Mouse (Mus musculus): ENCODE results near the gene Endod1. TPM values are rescaled to one million over a fixed set of nuclear protein-coding genes. Genes with fewer than 3 reads are reported as not detected.
A peak's percentile ranks its signal among the peaks of the same experiment; 100 is the strongest.

Gene Endod1
- polyA plus RNA-seq, 1 experiment from 2014 or later, result 7.5 TPM

DNA sequence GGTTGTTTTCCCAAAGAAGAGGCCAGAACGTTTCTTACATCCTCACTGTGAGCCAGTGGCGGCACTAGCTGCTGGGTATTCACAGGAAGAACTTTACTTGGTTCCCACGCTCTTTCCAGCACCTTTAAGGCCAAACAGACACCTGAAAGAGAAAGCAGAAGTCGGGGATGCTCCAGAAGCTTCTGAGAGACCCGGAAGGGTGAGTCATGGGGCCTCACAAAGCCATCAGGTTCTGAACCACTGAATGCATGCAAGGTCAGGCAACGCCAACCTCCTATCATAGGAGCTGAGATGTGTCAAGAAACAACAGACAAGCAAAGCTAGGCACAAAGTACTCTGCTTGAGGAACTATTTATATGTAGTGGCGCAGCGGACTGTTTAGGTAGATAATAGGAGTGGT, 4.4 kb upstream of the Endod1 start:
- 79% methylated on average over 8 of the region's 8 CpGs for WGBS
- no peak overlapping the region for H3K4me3 ChIP-seq (ENCODE audit: low read depth, low read length)
- ATAC-seq (ENCODE audit: insufficient read depth, low FRiP score, low TSS enrichment) (no peak), DNase-seq (ENCODE audit: low spot score) (no peak)
- H3K36me3 ChIP-seq (ENCODE audit: control insufficient read depth, insufficient read depth, low read length), result no peaks in the 10 kb centered on the region
- H3K4me2 ChIP-seq (ENCODE audit: low read depth), result no peak overlapping the region
- H3K27me3 ChIP-seq (ENCODE audit: control insufficient read depth, insufficient read depth, low read length), result no peaks in the 10 kb centered on the region
- H3K4me1 ChIP-seq (ENCODE audit: control insufficient read depth, insufficient read depth, low read length), result no peaks in the 10 kb centered on the region
- no peaks in the 10 kb centered on the region for H3K9me3 ChIP-seq (ENCODE audit: control insufficient read depth, low read length)
- H3K9ac ChIP-seq (ENCODE audit: low read length), result no peak overlapping the region
- H3K27ac ChIP-seq (ENCODE audit: low read depth, low read length), result no peak overlapping the region

DNA sequence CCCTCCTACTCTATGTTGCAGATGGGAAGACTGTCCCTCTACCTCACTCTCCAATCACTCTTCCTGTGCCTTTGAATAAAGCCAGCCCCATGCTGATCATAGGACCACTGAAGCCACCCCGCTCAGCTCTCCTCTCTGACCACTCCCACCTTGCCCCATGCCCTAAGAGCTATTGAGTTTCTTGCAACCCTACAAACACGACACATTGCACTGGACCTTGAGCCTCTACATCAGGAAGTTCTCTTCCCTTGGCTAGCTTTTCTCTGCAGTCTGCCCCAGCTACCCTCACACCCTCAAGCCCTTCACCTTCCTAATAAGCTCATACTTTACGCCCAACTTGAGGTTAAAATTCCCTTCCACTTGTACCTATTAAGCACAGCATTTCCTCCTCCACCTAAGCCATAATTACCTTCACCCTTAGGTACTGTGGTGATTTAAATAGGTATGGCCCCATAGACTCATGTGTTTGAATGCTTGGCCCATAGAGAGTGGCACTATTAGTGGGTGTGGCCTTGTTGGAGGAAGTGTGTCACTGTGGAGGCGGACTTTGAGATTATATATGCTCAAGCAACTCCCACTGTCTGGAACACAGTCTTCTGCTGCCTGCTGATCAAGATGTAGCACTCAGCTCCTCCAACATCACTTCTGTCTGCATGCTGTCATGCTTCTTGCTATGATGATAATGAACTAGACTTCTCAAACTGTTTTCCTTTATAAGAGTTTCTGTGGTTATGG, 2.0 kb upstream of the Endod1 start:
- peaks cover 3% of the 10 kb centered on the region; the same call in 1 of the 2 replicates for H3K27me3 ChIP-seq (ENCODE audit: control insufficient read depth, insufficient read depth, low read length)
- H3K27ac ChIP-seq (ENCODE audit: low read depth, low read length), result no peak overlapping the region
- H3K9ac ChIP-seq (ENCODE audit: low read length), result no peak overlapping the region
- no peak for ATAC-seq (ENCODE audit: insufficient read depth, low FRiP score, low TSS enrichment)
- no peaks in the 10 kb centered on the region for H3K9me3 ChIP-seq (ENCODE audit: control insufficient read depth, low read length)
- 82% methylated on average over 4 of the region's 4 CpGs for WGBS
- H3K4me1 ChIP-seq (ENCODE audit: control insufficient read depth, insufficient read depth, low read length), result no peaks in the 10 kb centered on the region
- H3K36me3 ChIP-seq (ENCODE audit: control insufficient read depth, insufficient read depth, low read length), result no peaks in the 10 kb centered on the region
- no peak overlapping the region for H3K4me2 ChIP-seq (ENCODE audit: low read depth)
- no peak overlapping the region for H3K4me3 ChIP-seq (ENCODE audit: low read depth, low read length)
- no peak for DNase-seq (ENCODE audit: low spot score)

DNA sequence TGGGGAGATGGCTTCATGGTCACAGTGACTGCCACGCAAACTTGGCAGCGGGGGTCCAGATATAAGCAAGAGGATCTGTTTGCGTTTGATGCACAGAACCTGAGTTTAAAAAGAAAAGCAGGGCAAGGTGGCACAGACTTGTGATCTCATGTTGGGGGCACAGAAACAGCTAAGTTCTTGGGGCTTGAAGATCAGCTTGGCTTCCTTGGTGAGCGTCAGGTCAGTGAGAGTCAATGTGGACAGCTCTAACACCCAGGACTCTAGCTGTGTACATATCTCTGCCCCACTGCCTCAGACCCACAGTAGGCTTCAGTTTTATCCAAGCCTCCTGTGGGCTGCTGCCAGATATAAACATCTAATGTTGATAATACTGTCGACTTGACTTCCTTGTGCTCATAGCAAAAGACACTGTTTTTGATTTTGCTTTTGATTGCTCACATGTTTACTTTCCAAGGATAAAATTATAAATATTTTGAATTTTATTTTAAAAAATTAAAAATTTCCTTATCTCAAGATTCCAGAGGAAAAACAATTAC, 1.0 kb upstream of the Endod1 start:
- WGBS, result 85% methylated on average over 5 of the region's 5 CpGs
- peaks cover 3% of the 10 kb centered on the region; the same call in 1 of the 2 replicates for H3K27me3 ChIP-seq (ENCODE audit: control insufficient read depth, insufficient read depth, low read length)
- H3K9ac ChIP-seq (ENCODE audit: low read length), result no peak overlapping the region
- ATAC-seq (ENCODE audit: insufficient read depth, low FRiP score, low TSS enrichment) (no peak), DNase-seq (ENCODE audit: low spot score) (no peak)
- H3K36me3 ChIP-seq (ENCODE audit: control insufficient read depth, insufficient read depth, low read length), result no peaks in the 10 kb centered on the region
- no peak overlapping the region for H3K4me3 ChIP-seq (ENCODE audit: low read depth, low read length)
- H3K9me3 ChIP-seq (ENCODE audit: control insufficient read depth, low read length), result no peaks in the 10 kb centered on the region
- no peaks in the 10 kb centered on the region for H3K4me1 ChIP-seq (ENCODE audit: control insufficient read depth, insufficient read depth, low read length)
- no peak overlapping the region for H3K27ac ChIP-seq (ENCODE audit: low read depth, low read length)
- H3K4me2 ChIP-seq (ENCODE audit: low read depth), result no peak overlapping the region

DNA sequence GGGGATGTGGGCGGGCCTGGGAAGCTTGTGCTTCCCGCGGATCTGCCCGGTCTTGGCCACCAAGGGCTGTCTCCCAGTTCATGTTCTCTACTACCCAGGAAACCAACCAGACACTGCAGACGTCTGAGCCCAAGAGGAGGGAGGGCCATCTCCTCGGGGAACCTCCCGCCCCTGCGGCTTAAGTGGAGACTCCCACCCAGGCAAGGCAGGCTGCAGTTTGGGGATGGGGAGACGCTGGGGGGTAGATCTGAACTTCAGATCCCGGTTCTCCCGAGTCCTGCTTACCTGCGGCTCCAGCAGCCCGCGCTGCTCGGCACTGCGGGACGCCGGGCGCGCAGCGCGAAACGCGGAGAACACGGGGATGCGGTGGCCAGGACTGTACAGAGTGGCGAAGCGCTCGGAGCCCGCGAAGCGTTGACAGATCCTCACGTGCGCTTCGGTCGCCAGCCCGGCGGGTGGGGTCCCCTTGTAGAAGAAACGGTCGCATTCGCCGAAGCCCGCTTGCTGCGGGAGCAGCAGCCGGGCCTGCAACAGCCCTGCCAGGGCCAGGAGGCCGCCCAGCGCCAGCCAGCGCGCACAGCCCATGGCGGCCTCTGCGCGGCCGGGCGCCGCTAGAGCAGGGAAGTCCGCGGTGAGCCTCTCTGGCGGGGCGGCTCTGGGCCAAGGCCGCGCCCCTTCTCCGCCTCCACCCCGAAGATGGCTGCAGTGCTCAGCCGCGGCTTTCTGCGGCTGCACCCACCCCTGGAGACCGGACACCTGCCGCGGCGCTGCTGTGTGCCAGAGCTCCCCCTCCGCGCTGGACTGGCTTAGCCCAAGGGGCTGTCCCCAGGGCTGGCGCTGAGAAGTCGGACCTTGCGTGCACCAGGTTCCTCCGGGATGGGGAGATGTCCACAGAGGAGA, 671 bp downstream of the Endod1 start:
- WGBS, result under 1% methylated on average over 76 of the region's 76 CpGs
- ATAC-seq (ENCODE audit: insufficient read depth, low FRiP score, low TSS enrichment), result peak; percentile 94
- Histone ChIP-seq H3K4me2 (ENCODE audit: low read depth) (peak overlapping the region; percentile 95), H3K4me1 (ENCODE audit: control insufficient read depth, insufficient read depth, low read length) (no peaks in the 10 kb centered on the region), H3K27me3 (ENCODE audit: control insufficient read depth, insufficient read depth, low read length) (peaks cover 3% of the 10 kb centered on the region; the same call in 1 of the 2 replicates), H3K9me3 (ENCODE audit: control insufficient read depth, low read length) (no peaks in the 10 kb centered on the region), H3K36me3 (ENCODE audit: control insufficient read depth, insufficient read depth, low read length) (no peaks in the 10 kb centered on the region), H3K27ac (ENCODE audit: low read depth, low read length) (no peak overlapping the region), H3K9ac (ENCODE audit: low read length) (peak overlapping the region; percentile 68), H3K4me3 (ENCODE audit: low read depth, low read length) (peak overlapping the region; percentile 56)
- peak; percentile 82 for DNase-seq (ENCODE audit: low spot score)

DNA sequence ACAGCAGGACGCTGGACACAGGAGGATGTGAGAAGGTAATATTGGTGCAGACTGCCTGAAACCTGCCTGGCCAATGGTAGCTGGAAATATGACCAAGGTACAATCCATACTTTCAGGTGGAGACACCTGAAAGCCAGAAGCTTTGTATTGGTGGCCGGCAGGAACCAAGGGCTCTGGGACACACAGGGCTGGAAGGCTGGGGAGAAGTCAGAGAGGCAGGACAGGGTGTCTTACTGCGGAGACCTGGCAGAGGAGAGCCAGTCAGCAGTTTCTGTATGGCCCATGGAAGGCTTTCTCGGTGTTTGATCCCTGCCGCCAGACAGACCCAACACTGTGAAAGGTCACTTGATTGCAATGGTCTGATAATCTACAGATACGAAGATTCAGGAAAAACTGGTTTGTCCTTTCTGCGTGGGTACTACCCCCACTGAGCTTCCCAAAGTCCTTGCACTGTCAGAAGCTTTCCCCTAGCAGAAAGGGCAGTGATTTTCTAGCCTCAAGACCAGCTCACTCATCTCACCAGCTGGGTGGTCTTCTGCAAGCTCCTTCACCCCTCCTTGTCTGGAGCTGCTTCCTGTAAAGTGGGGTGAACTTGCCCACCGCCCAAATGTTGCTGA, 1.4 kb downstream of the Endod1 start:
- H3K4me2 ChIP-seq (ENCODE audit: low read depth), result peak overlapping the region; percentile 95
- ATAC-seq (ENCODE audit: insufficient read depth, low FRiP score, low TSS enrichment) (no peak), DNase-seq (ENCODE audit: low spot score) (no peak)
- H3K27ac ChIP-seq (ENCODE audit: low read depth, low read length), result no peak overlapping the region
- no peaks in the 10 kb centered on the region for H3K4me1 ChIP-seq (ENCODE audit: control insufficient read depth, insufficient read depth, low read length)
- H3K27me3 ChIP-seq (ENCODE audit: control insufficient read depth, insufficient read depth, low read length), result peaks cover 3% of the 10 kb centered on the region; the same call in 1 of the 2 replicates
- WGBS, result 24% methylated on average over 8 of the region's 8 CpGs
- no peaks in the 10 kb centered on the region for H3K9me3 ChIP-seq (ENCODE audit: control insufficient read depth, low read length)
- peak overlapping the region; percentile 56 for H3K4me3 ChIP-seq (ENCODE audit: low read depth, low read length)
- H3K36me3 ChIP-seq (ENCODE audit: control insufficient read depth, insufficient read depth, low read length), result no peaks in the 10 kb centered on the region
- H3K9ac ChIP-seq (ENCODE audit: low read length), result no peak overlapping the region

DNA sequence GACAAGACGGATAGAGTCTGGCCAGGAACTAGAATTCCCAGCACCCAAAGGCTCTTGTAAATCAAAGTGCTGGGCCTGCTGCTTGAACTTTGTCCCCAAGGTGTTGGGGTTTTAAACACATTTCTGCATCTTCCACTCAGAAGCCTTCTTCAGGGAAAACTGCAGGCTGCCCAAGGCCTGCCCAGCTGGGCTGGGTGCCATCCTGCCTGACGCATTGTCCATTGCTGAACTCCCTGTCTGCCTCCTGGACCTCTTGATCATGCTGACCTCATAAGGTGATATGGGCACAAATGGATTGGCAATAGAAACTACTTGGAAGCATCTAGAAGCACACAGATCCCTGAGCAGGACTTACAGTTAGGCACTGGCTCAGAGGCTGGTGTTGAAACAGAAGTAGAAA, 3.2 kb downstream of the Endod1 start:
- no peak overlapping the region for H3K27ac ChIP-seq (ENCODE audit: low read depth, low read length)
- peaks cover 3% of the 10 kb centered on the region; the same call in 1 of the 2 replicates for H3K27me3 ChIP-seq (ENCODE audit: control insufficient read depth, insufficient read depth, low read length)
- DNase-seq (ENCODE audit: low spot score) (no peak), ATAC-seq (ENCODE audit: insufficient read depth, low FRiP score, low TSS enrichment) (no peak)
- H3K4me2 ChIP-seq (ENCODE audit: low read depth), result no peak overlapping the region
- H3K9ac ChIP-seq (ENCODE audit: low read length), result no peak overlapping the region
- H3K9me3 ChIP-seq (ENCODE audit: control insufficient read depth, low read length), result no peaks in the 10 kb centered on the region
- WGBS, result 96% methylated on average over 2 of the region's 2 CpGs
- no peak overlapping the region for H3K4me3 ChIP-seq (ENCODE audit: low read depth, low read length)
- no peaks in the 10 kb centered on the region for H3K36me3 ChIP-seq (ENCODE audit: control insufficient read depth, insufficient read depth, low read length)
- no peaks in the 10 kb centered on the region for H3K4me1 ChIP-seq (ENCODE audit: control insufficient read depth, insufficient read depth, low read length)

DNA sequence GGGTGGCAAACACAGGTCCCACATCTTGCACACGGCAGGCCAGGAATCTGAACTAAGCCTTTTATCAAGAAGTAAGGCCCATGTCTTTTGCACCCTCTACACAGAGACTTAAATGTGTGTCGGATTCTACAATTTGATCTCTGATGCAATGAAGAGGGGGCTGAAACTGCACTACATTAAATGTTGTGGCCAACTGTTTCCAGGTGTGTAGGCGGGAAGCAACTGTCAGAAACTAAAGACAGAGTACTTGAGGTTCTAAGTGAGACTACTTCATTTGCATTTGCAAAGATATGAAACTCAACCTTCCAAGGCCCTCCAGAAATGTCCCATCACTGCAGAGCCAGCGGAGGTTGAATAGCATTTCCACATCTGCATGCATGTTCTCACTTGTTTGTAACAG, 5.2 kb downstream of the Endod1 start:
- no peak overlapping the region for H3K27ac ChIP-seq (ENCODE audit: low read depth, low read length)
- H3K36me3 ChIP-seq (ENCODE audit: control insufficient read depth, insufficient read depth, low read length), result no peaks in the 10 kb centered on the region
- ATAC-seq (ENCODE audit: insufficient read depth, low FRiP score, low TSS enrichment) (no peak), DNase-seq (ENCODE audit: low spot score) (no peak)
- no peaks in the 10 kb centered on the region for H3K4me1 ChIP-seq (ENCODE audit: control insufficient read depth, insufficient read depth, low read length)
- no peak overlapping the region for H3K4me2 ChIP-seq (ENCODE audit: low read depth)
- H3K9ac ChIP-seq (ENCODE audit: low read length), result no peak overlapping the region
- H3K27me3 ChIP-seq (ENCODE audit: control insufficient read depth, insufficient read depth, low read length), result peaks cover 3% of the 10 kb centered on the region; the same call in 1 of the 2 replicates
- 88% methylated on average over 4 of the region's 4 CpGs for WGBS
- no peaks in the 10 kb centered on the region for H3K9me3 ChIP-seq (ENCODE audit: control insufficient read depth, low read length)
- H3K4me3 ChIP-seq (ENCODE audit: low read depth, low read length), result no peak overlapping the region

DNA sequence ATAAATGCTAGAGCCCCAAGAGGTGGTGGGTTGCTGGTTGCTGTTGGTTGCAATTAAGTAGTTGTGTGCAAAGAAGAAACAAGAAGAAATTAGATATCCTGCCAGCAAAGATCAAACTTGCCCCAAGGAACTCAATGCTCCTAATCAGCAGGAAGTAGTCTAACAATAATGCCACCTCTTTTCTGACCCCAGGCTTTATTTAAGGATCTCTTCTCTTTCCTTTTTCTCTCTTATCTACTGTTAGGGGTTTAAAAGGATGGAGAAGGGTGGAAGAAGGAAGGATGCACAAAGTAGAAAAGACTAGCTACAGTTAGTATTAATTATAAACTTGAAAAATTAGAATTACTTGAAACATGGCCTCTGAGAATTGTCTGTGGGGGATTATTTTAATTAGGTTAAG, 8.9 kb downstream of the Endod1 start:
- no peak overlapping the region for H3K9ac ChIP-seq (ENCODE audit: low read length)
- H3K27me3 ChIP-seq (ENCODE audit: control insufficient read depth, insufficient read depth, low read length), result no peaks in the 10 kb centered on the region
- H3K4me2 ChIP-seq (ENCODE audit: low read depth), result no peak overlapping the region
- DNase-seq (ENCODE audit: low spot score) (no peak), ATAC-seq (ENCODE audit: insufficient read depth, low FRiP score, low TSS enrichment) (no peak)
- no peak overlapping the region for H3K27ac ChIP-seq (ENCODE audit: low read depth, low read length)
- H3K4me3 ChIP-seq (ENCODE audit: low read depth, low read length), result no peak overlapping the region
- H3K36me3 ChIP-seq (ENCODE audit: control insufficient read depth, insufficient read depth, low read length), result no peaks in the 10 kb centered on the region
- no peaks in the 10 kb centered on the region; the same call in 1 of the 2 replicates for H3K9me3 ChIP-seq (ENCODE audit: control insufficient read depth, low read length)
- H3K4me1 ChIP-seq (ENCODE audit: control insufficient read depth, insufficient read depth, low read length), result no peaks in the 10 kb centered on the region

Data from neural tube, embryonic 11.5 days (tissue).